Mouse (Mus musculus): Measurements from ENCODE around the gene Kcne2. TPM values are rescaled to one million over a fixed set of nuclear protein-coding genes. Genes with fewer than 3 reads are reported as not detected.

Gene Kcne2
- not detected in 2 replicates for total RNA-seq (2012; rRNA removed)
- not detected in 2 replicates for total RNA-seq (2014; rRNA removed)
- polyA plus RNA-seq (2012; ENCODE audit: insufficient read length, low read depth), result not detected in 2 replicates

DNA sequence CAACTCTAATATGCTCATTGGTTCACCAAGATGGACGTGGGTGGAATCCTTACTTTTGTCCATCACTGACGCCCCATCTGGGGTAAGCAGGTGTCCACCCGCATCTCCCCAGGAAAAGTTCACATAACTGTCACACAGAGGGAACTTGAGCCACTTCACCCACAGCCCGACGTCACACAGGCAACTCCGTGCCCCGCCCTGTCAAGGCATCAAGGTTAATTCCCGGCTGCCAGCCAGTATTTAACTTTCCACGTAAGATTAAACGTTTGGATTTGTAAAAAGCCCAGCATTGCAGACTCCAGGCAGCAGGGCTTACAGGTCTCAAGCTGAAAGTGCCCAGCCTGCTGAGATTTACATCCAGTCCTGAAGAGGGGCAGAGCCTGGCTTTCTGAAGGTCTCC is at the start of gene Kcne2:
Kcne2 (plus strand) TSS at position 289 of the 400 bp plus-strand sequence.
- H3K4me3 ChIP-seq (replicated peaks in 1 of 3; ENCODE audit: low read depth in 2 of 3, low read length in 2 of 3, poor library complexity in 1 of 3), result no peak within 1 kb of the TSS
- in situ Hi-C loops (cut with MboI; ENCODE audit: low pct_ligation_motif_present, low pct_unique_long_range_greater_than_20kb, low sequenced_read_pairs) (loop anchor here (5.0 to 25.0 kb wide), 3 partner anchors 355 to 930 kb away; partner anchors contain the start of gene Ifnar2), dilution Hi-C loops (cut with MboI; ENCODE audit: extremely low pct_ligation_motif_present, extremely low pct_unique_long_range_greater_than_20kb, low sequenced_read_pairs) (no loop called here)
- H3K4me2 ChIP-seq (ENCODE audit: insufficient read depth, low read depth, poor library complexity, severe bottlenecking), result no peak within 1 kb of the TSS
- no peaks in the 10 kb centered on the region for H3K79me2 ChIP-seq (replicated peaks; ENCODE audit: control insufficient read depth, extremely low read depth, insufficient read depth, poor library complexity, severe bottlenecking)
- H3K27me3 ChIP-seq (replicated peaks), result peaks cover 10% of the 10 kb centered on the region
- DNase-seq (ENCODE audit: extremely low read depth), result no peak
- no peak within 1 kb of the TSS for H3K9ac ChIP-seq (ENCODE audit: insufficient read depth, low read depth)
- H3K36me3 ChIP-seq (replicated peaks in 1 of 2; ENCODE audit: control insufficient read depth in 1 of 2, insufficient read depth in 1 of 2, low read length in 1 of 2), result no peaks in the 10 kb centered on the region
- no peaks in the 10 kb centered on the region for H3K4me1 ChIP-seq (ENCODE audit: control insufficient read depth in 1 of 2, insufficient read depth in 2 of 2)
- TF ChIP-seq MAX (IDR thresholded peaks at IDR 0.05; ENCODE audit: low read length) (no peak), USF2 (conservative IDR thresholded peaks at IDR 0.05; ENCODE audit: low read depth, low read length) (no peak), GABPA (IDR thresholded peaks at IDR 0.05; ENCODE audit: insufficient replicate concordance, low read depth, low read length) (no peak), ELF1 (IDR thresholded peaks at IDR 0.05; ENCODE audit: low read depth, low read length) (no peak), BHLHE40 (IDR thresholded peaks at IDR 0.05; ENCODE audit: low read depth, low read length) (no peak)
- no peak within 1 kb of the TSS for H3K27ac ChIP-seq (ENCODE audit: insufficient read depth, low read depth)
- H3K9me3 ChIP-seq (replicated peaks; ENCODE audit: low read length), result no peaks in the 10 kb centered on the region

DNA sequence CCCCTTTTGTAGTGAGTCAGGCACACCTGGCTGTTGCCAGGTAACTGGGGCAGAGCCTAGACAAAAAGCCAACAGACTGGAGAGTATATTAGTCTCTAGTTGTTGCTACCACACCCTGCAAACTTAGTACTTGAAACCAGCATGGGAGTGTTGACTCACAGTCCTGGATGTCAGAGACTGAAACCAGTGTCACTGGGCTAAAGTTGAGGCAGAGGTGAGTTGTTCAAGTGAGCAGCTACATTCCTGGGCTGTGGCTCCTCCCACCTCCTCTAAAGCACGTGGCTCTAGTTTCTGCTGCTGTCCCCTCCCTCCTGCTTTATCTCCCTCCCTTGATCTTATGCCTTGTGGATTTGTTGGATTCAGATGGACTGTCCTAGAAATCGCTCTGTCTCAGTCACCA is 46.3 kb upstream of the Kcne2 start:
- TF ChIP-seq RCOR1 (conservative IDR thresholded peaks at IDR 0.05; ENCODE audit: low read depth, low read length), result no peak
- Histone ChIP-seq H3K9me3 (replicated peaks; ENCODE audit: low read length) (no peaks in the 10 kb centered on the region), H3K36me3 (replicated peaks in 1 of 2; ENCODE audit: control insufficient read depth in 1 of 2, insufficient read depth in 1 of 2, low read length in 1 of 2) (no peaks in the 10 kb centered on the region), H3K4me2 (ENCODE audit: insufficient read depth, low read depth, poor library complexity, severe bottlenecking) (no peak overlapping the region), H3K27ac (ENCODE audit: insufficient read depth, low read depth) (no peak overlapping the region), H3K9ac (ENCODE audit: insufficient read depth, low read depth) (no peak overlapping the region), H3K79me2 (replicated peaks; ENCODE audit: control insufficient read depth, extremely low read depth, insufficient read depth, poor library complexity, severe bottlenecking) (no peaks in the 10 kb centered on the region), H3K4me3 (replicated peaks in 1 of 3; ENCODE audit: low read depth in 2 of 3, low read length in 2 of 3, poor library complexity in 1 of 3) (no peak overlapping the region), H3K4me1 (ENCODE audit: control insufficient read depth in 1 of 2, insufficient read depth in 2 of 2) (0 out of 4 replicates have a peak, but pooled peaks cover 0 to 2% of the 10 kb centered on the region in 2 experiments), H3K27me3 (replicated peaks) (peaks cover 6% of the 10 kb centered on the region)
- dilution Hi-C loops (cut with MboI; ENCODE audit: extremely low pct_ligation_motif_present, extremely low pct_unique_long_range_greater_than_20kb, low sequenced_read_pairs) (no loop called here), in situ Hi-C loops (cut with MboI; ENCODE audit: low pct_ligation_motif_present, low pct_unique_long_range_greater_than_20kb, low sequenced_read_pairs) (no loop called here)
- DNase-seq (ENCODE audit: extremely low read depth), result no peak

DNA sequence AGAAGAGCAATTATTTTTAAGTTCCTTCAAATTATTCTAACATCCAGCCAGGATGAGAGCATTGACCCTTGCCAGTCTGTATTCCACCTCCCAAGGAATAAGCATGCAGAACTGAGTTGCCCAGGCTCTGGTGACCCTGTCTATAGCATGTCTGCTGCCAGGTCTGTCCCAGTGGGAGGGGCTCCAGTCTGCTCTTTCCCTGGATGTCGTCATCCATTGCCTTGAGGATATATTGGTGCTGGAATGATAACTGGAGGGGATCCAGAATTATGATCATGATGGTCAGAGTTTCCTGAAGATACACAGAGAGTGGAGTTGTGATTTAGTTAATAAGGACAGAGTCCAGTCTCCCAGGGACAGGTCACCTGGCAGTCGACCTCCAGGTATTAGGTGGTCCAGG is 45.2 kb upstream of the Kcne2 start:
- dilution Hi-C loops (cut with MboI; ENCODE audit: extremely low pct_ligation_motif_present, extremely low pct_unique_long_range_greater_than_20kb, low sequenced_read_pairs), result no loop called here
- H3K4me2 ChIP-seq (ENCODE audit: insufficient read depth, low read depth, poor library complexity, severe bottlenecking), result no peak overlapping the region

More for the DNA sequence above, 45.2 kb upstream of the Kcne2 start:
- DNase-seq (ENCODE audit: extremely low read depth), result no peak
- Histone ChIP-seq H3K79me2 (replicated peaks; ENCODE audit: control insufficient read depth, extremely low read depth, insufficient read depth, poor library complexity, severe bottlenecking) (no peaks in the 10 kb centered on the region), H3K9me3 (replicated peaks; ENCODE audit: low read length) (no peaks in the 10 kb centered on the region), H3K9ac (ENCODE audit: insufficient read depth, low read depth) (no peak overlapping the region), H3K4me3 (replicated peaks in 1 of 3; ENCODE audit: low read depth in 2 of 3, low read length in 2 of 3, poor library complexity in 1 of 3) (no peak overlapping the region), H3K36me3 (replicated peaks in 1 of 2; ENCODE audit: control insufficient read depth in 1 of 2, insufficient read depth in 1 of 2, low read length in 1 of 2) (no peaks in the 10 kb centered on the region), H3K27ac (ENCODE audit: insufficient read depth, low read depth) (no peak overlapping the region), H3K4me1 (ENCODE audit: control insufficient read depth in 1 of 2, insufficient read depth in 2 of 2) (0 out of 4 replicates have a peak, but pooled peaks cover 0 to 2% of the 10 kb centered on the region in 2 experiments), H3K27me3 (replicated peaks) (peaks cover 6% of the 10 kb centered on the region)
- TF ChIP-seq MYC (IDR thresholded peaks at IDR 0.05; ENCODE audit: low read depth, low read length), result no peak
- in situ Hi-C loops (cut with MboI; ENCODE audit: low pct_ligation_motif_present, low pct_unique_long_range_greater_than_20kb, low sequenced_read_pairs), result no loop called here
